Mouse (Mus musculus) MEL (cell line): Measurements from ENCODE around the gene Arl8a.

Source experiments
- CTCF ChIP-seq, 3 experiments: IDR thresholded peaks in 2 of 3; conservative IDR thresholded peaks in 1 of 3; 2 replicates each; pipeline ENCODE4 v1.5.1; 2011 to 2012; ENCODE audit warnings: low read length in 3 of 3, low read depth in 2 of 3, mild to moderate bottlenecking in 2 of 3, improper control_type of control experiment in 1 of 3, inconsistent platforms in 1 of 3, mixed read lengths in 1 of 3, moderate library complexity in 1 of 3; ENCODE audit not compliant: control insufficient read depth in 1 of 3, insufficient read depth in 1 of 3, poor library complexity in 1 of 3, severe bottlenecking in 1 of 3
- POLR2A ChIP-seq, 2 experiments: IDR thresholded peaks; 2 replicates each; pipeline ENCODE4 v1.6.1; 2011 to 2012; ENCODE audit warnings: low read length in 2 of 2, mild to moderate bottlenecking in 2 of 2, control low read depth in 1 of 2, improper control_type of control experiment in 1 of 2, low read depth in 1 of 2, moderate library complexity in 1 of 2; ENCODE audit not compliant: control insufficient read depth in 1 of 2, insufficient read depth in 1 of 2, poor library complexity in 1 of 2

GRCm38 (mm10) chr1:135200400-135200799, 53.8 kb downstream of the Arl8a start:
- no peak for TF ChIP-seq POLR2A (IDR thresholded peaks at IDR 0.05; ENCODE audit: control insufficient read depth in 1 of 2, insufficient read depth in 1 of 2, low read depth in 1 of 2, low read length in 2 of 2, poor library complexity in 1 of 2)
- TF ChIP-seq CTCF (IDR thresholded peaks at IDR 0.05 in 2 of 3, conservative IDR thresholded peaks at IDR 0.05 in 1 of 3; ENCODE audit: control insufficient read depth in 1 of 3, insufficient read depth in 1 of 3, low read depth in 2 of 3, low read length in 3 of 3, poor library complexity in 1 of 3, severe bottlenecking in 1 of 3): no peak
